Mouse (Mus musculus) adrenal gland, adult (tissue): ENCODE results near the gene Pde4c.

Experiments used
- DNase-seq, 2 experiments: peaks; one replicate each; pipeline ENCODE4 v3.0.0; 2022 to 2023; ENCODE audit warnings: low spot score in 1 of 2; ENCODE audit not compliant: inconsistent age in 2 of 2

Pde4c gene

GRCm38 (mm10) chr8:70749097-70749674, 25.7 kb downstream of the Pde4c start:
- DNase-seq, result peak; percentile 16 to 33

- DNase-seq, result peak in 1 of 2 experiments; percentile 30
Observed at GRCm38 (mm10) chr8:70750128-70750680, 26.7 kb downstream of the Pde4c start.

GRCm38 (mm10) chr8:70752000-70752764, 28.7 kb downstream of the Pde4c start:
- DNase-seq, result peak; percentile 78 to 93

- DNase-seq, result peak; percentile 84 to 90
Observed at GRCm38 (mm10) chr8:70753151-70753550, 29.6 kb downstream of the Pde4c start.

GRCm38 (mm10) chr8:70754043-70754870, 30.7 kb downstream of the Pde4c start, which contains the start of gene Rab3a:
Gene Rab3a (plus strand): TSS chr8:70754679.
- peak; percentile 99 for DNase-seq

GRCm38 (mm10) chr8:70754871-70755660, 31.5 kb downstream of the Pde4c start:
- peak; percentile 83 to 90 for DNase-seq

- peak; percentile 69 to 89 for DNase-seq
Observed at GRCm38 (mm10) chr8:70755661-70756475, 32.3 kb downstream of the Pde4c start.

- peak in 1 of 2 experiments; percentile 64 for DNase-seq
Observed at GRCm38 (mm10) chr8:70756476-70757040, 33.0 kb downstream of the Pde4c start.

- DNase-seq, result peak; percentile 66 to 85
Observed at GRCm38 (mm10) chr8:70757523-70758307, 34.2 kb downstream of the Pde4c start.

- no peak for DNase-seq
Observed at GRCm38 (mm10) chr8:70758308-70758615, 34.7 kb downstream of the Pde4c start.

- peak; percentile 84 to 94 for DNase-seq
Observed at GRCm38 (mm10) chr8:70758616-70759561, 35.4 kb downstream of the Pde4c start.

GRCm38 (mm10) chr8:70760350-70760749, 36.8 kb downstream of the Pde4c start:
- no peak for DNase-seq

GRCm38 (mm10) chr8:70760775-70761406, 37.4 kb downstream of the Pde4c start, which contains the start of gene Mpv17l2:
Gene Mpv17l2 (minus strand): TSS chr8:70760946.
- DNase-seq, result peak; percentile 97 to 98

GRCm38 (mm10) chr8:70762118-70762517, 38.6 kb downstream of the Pde4c start:
- peak in 1 of 2 experiments; percentile 57 for DNase-seq

GRCm38 (mm10) chr8:70763354-70763753, 39.8 kb downstream of the Pde4c start:
- DNase-seq, result peak; percentile 67 to 84

GRCm38 (mm10) chr8:70764026-70764425, 40.5 kb downstream of the Pde4c start:
- DNase-seq, result no peak

- DNase-seq, result peak in 1 of 2 experiments; percentile 53
Observed at GRCm38 (mm10) chr8:70764676-70765075, 41.2 kb downstream of the Pde4c start.
